Mouse (Mus musculus): ENCODE measurements around the gene Mboat1.

GRCm38 (mm10) chr13:30200737-30201136, 64.4 kb downstream of the Mboat1 start:
- TF ChIP-seq POLR2A (IDR thresholded peaks at IDR 0.05; ENCODE audit: borderline replicate concordance, extremely low read depth, insufficient read depth, insufficient read length, poor library complexity, severe bottlenecking) (no peak), CTCF (IDR thresholded peaks at IDR 0.05; ENCODE audit: borderline replicate concordance, extremely low read depth, insufficient read depth, insufficient read length) (no peak)
